Mouse (Mus musculus) cerebellum, adult 2 months (tissue): ENCODE measurements at regions not wholly inside any gene's neighbourhood (a gene's known extent, or its start where the extent isn't known, plus 50 kb on each side); places are given as distances from the start of the nearest gene placed in this dataset.

Experiments used
- CTCF ChIP-seq: fragments of 200-500 bp; IDR thresholded peaks from 2 replicates; pipeline ENCODE4 v1.5.1; 2011; ENCODE audit warnings: low read depth, mild to moderate bottlenecking, control low read depth, low read length, moderate library complexity, borderline replicate concordance; ENCODE audit not compliant: insufficient read depth
- POLR2A ChIP-seq: fragments of 200-500 bp; IDR thresholded peaks from 2 replicates; pipeline ENCODE4 v1.6.1; 2011; ENCODE audit warnings: low read length, control low read depth, borderline replicate concordance; ENCODE audit not compliant: insufficient read depth

GRCm38 (mm10) chr2:147702330-147703063 is 340.8 kb downstream of the Pax1 start:
- no peak for TF ChIP-seq CTCF
- no peak for TF ChIP-seq POLR2A
